Mouse (Mus musculus): ENCODE measurements around the gene Baz1a. TPM values are rescaled to one million over a fixed set of nuclear protein-coding genes. Genes with fewer than 3 reads are reported as not detected.

Gene Baz1a
- total RNA-seq (2014; rRNA removed), result 3.3 and 5.5 TPM in 2 replicates
- 3.4 and 4.3 TPM in 2 replicates for polyA plus RNA-seq (2015; fragmentation: Nextera tagmentation; extraction: Ambion mirVana)

DNA sequence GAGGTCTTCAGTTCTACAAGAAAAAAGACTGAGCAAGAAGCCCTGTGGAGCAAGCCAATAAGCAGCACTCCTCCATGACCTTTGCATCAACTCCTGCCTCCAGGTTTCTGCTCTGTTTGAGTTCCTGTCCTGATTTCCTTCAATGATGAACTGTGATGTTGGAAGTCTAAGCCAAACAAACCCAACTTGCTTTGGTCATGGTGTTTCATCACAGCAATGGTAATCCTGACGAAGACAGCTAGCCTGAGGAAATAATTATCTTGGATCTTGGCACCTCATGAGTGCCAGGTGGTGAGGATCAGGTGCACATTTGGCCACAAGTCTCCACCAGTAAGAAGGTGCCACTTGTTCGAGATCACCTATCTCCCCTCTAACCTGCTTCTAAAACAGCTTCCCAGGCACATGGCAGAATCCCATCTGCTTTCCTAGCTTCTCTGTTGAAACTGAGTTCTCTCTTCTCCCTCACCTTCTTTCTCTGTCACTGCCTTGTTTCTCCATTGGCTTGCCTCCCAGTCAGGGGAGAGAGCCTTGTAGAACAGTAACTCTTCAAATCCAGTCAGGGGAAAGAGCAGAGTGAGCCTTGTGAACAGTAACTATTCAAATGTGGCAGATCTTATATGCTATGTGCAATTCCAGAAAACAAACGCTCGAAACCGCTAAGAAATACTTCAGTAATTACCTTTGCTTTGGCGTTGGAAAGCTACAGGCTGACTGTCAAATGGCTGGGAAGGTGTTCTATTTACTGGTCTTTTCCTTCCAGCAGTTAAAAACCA, at the start of gene Baz1a:
Baz1a (minus strand) TSS at position 723 of the 773 bp plus-strand sequence.
- Histone ChIP-seq H3K4me1 (ENCODE audit: insufficient read depth) (no peaks in the 10 kb centered on the region), H3K36me3 (ENCODE audit: insufficient read depth) (no peaks in the 10 kb centered on the region), H3K27me3 (ENCODE audit: insufficient read depth, low read length) (no peaks in the 10 kb centered on the region), H3K27ac (ENCODE audit: low read depth, low read length) (no peak within 1 kb of the TSS), H3K9ac (no peak within 1 kb of the TSS), H3K4me3 (ENCODE audit: low read depth, low read length) (no peak within 1 kb of the TSS), H3K4me2 (ENCODE audit: low read depth) (no peak within 1 kb of the TSS), H3K9me3 (ENCODE audit: low read length) (no peaks in the 10 kb centered on the region)
- WGBS, result 78% methylated on average over 6 of the region's 6 CpGs
- TF ChIP-seq CTCF (IDR thresholded peaks at IDR 0.05; ENCODE audit: low read depth), result no peak
- DNase-seq (no peak), ATAC-seq (no peak)

GRCm38 (mm10) chr12:55062141-55062540, 48.0 kb upstream of the Baz1a start:
- no peak overlapping the region for H3K4me2 ChIP-seq (ENCODE audit: low read depth)
- no peak overlapping the region for H3K4me3 ChIP-seq (ENCODE audit: low read depth, low read length)
- ATAC-seq, result no peak
- H3K27ac ChIP-seq (ENCODE audit: low read depth, low read length), result no peak overlapping the region
- no peak for TF ChIP-seq CTCF (IDR thresholded peaks at IDR 0.05; ENCODE audit: low read depth)
- H3K9me3 ChIP-seq (ENCODE audit: low read length), result no peaks in the 10 kb centered on the region
- no peak for DNase-seq
- 90% methylated on average over 1 of the region's 1 CpGs for WGBS
- no peaks in the 10 kb centered on the region for H3K4me1 ChIP-seq (ENCODE audit: insufficient read depth)
- H3K27me3 ChIP-seq (ENCODE audit: insufficient read depth, low read length), result no peaks in the 10 kb centered on the region
- no peak overlapping the region for H3K9ac ChIP-seq
- peaks cover 12% of the 10 kb centered on the region; the same call in 1 of the 2 replicates for H3K36me3 ChIP-seq (ENCODE audit: insufficient read depth)

GRCm38 (mm10) chr12:55061006-55061405, 46.9 kb upstream of the Baz1a start:
- 61% methylated on average over 10 of the region's 10 CpGs for WGBS
- H3K27me3 ChIP-seq (ENCODE audit: insufficient read depth, low read length), result no peaks in the 10 kb centered on the region
- no peaks in the 10 kb centered on the region for H3K4me1 ChIP-seq (ENCODE audit: insufficient read depth)
- DNase-seq, result peak; percentile 10
- no peak overlapping the region for H3K27ac ChIP-seq (ENCODE audit: low read depth, low read length)
- no peaks in the 10 kb centered on the region for H3K9me3 ChIP-seq (ENCODE audit: low read length)
- no peak for TF ChIP-seq CTCF (IDR thresholded peaks at IDR 0.05; ENCODE audit: low read depth)
- ATAC-seq, result no peak
- peaks cover 15% of the 10 kb centered on the region; the same call in 1 of the 2 replicates for H3K36me3 ChIP-seq (ENCODE audit: insufficient read depth)
- no peak overlapping the region for H3K4me3 ChIP-seq (ENCODE audit: low read depth, low read length)
- no peak overlapping the region for H3K9ac ChIP-seq
- H3K4me2 ChIP-seq (ENCODE audit: low read depth), result no peak overlapping the region

GRCm38 (mm10) chr12:55060212-55060898, 46.2 kb upstream of the Baz1a start:
- TF ChIP-seq CTCF (IDR thresholded peaks at IDR 0.05; ENCODE audit: low read depth), result no peak
- Histone ChIP-seq H3K4me3 (ENCODE audit: low read depth, low read length) (no peak overlapping the region), H3K9ac (no peak overlapping the region), H3K36me3 (ENCODE audit: insufficient read depth) (peaks cover 15% of the 10 kb centered on the region; the same call in 1 of the 2 replicates), H3K27me3 (ENCODE audit: insufficient read depth, low read length) (no peaks in the 10 kb centered on the region), H3K4me1 (ENCODE audit: insufficient read depth) (no peaks in the 10 kb centered on the region), H3K27ac (ENCODE audit: low read depth, low read length) (no peak overlapping the region), H3K9me3 (ENCODE audit: low read length) (no peaks in the 10 kb centered on the region), H3K4me2 (ENCODE audit: low read depth) (no peak overlapping the region)
- DNase-seq (no peak), ATAC-seq (no peak)
- 84% methylated on average over 6 of the region's 6 CpGs for WGBS

GRCm38 (mm10) chr12:55059812-55060211, 45.7 kb upstream of the Baz1a start:
- H3K9me3 ChIP-seq (ENCODE audit: low read length), result no peaks in the 10 kb centered on the region
- WGBS, result 68% methylated on average over 3 of the region's 3 CpGs
- H3K4me1 ChIP-seq (ENCODE audit: insufficient read depth), result no peaks in the 10 kb centered on the region
- ATAC-seq (no peak), DNase-seq (no peak)
- H3K27me3 ChIP-seq (ENCODE audit: insufficient read depth, low read length), result no peaks in the 10 kb centered on the region
- H3K27ac ChIP-seq (ENCODE audit: low read depth, low read length), result no peak overlapping the region
- H3K4me3 ChIP-seq (ENCODE audit: low read depth, low read length), result no peak overlapping the region
- H3K4me2 ChIP-seq (ENCODE audit: low read depth), result no peak overlapping the region
- no peak overlapping the region for H3K9ac ChIP-seq
- TF ChIP-seq CTCF (IDR thresholded peaks at IDR 0.05; ENCODE audit: low read depth), result no peak
- peaks cover 15% of the 10 kb centered on the region; the same call in 1 of the 2 replicates for H3K36me3 ChIP-seq (ENCODE audit: insufficient read depth)

DNA sequence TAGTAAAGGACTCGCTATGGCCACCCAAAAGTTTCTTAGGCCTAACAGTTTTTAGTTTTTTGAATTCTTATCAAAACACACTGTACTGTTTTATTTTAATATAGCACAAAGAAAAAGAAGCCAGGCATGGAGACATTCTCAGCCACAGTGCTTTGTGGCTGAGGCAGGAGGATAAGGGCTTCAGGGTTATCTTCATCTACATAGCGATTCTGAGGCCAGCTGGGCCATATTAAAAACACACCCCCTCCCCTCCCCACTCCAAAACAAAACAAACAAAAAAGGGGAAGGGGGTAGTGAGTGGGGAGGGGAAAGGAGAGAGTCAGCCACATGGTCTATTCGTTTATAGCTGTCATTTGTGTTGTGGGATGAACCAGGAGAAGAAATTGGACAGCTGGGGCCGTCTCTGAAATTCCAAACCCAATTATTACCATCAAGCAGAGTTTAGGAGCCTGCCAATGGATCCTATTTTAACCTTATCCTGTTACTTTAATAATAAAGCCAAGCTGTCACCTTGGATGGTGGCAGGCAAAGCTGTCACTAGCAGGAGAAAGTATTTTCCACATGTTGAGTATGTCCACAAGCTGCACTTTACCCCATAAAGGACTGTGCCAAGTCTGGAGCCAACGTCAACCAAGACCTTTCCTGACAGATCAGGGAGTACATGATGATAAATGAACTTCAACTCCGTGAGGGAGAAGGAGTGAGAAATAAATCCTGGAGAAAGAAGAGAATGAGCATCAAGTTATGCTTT, 44.9 kb upstream of the Baz1a start:
- Histone ChIP-seq H3K27me3 (ENCODE audit: insufficient read depth, low read length) (no peaks in the 10 kb centered on the region), H3K27ac (ENCODE audit: low read depth, low read length) (no peak overlapping the region), H3K9ac (no peak overlapping the region), H3K4me3 (ENCODE audit: low read depth, low read length) (no peak overlapping the region), H3K9me3 (ENCODE audit: low read length) (no peaks in the 10 kb centered on the region), H3K4me1 (ENCODE audit: insufficient read depth) (no peaks in the 10 kb centered on the region), H3K4me2 (ENCODE audit: low read depth) (no peak overlapping the region), H3K36me3 (ENCODE audit: insufficient read depth) (peaks cover 15% of the 10 kb centered on the region)
- WGBS, result 67% methylated on average over 6 of the region's 6 CpGs
- TF ChIP-seq CTCF (IDR thresholded peaks at IDR 0.05; ENCODE audit: low read depth), result no peak
- no peak for DNase-seq
- no peak for ATAC-seq
